Mouse (Mus musculus): ENCODE measurements around the gene Efcab8.

DNA sequence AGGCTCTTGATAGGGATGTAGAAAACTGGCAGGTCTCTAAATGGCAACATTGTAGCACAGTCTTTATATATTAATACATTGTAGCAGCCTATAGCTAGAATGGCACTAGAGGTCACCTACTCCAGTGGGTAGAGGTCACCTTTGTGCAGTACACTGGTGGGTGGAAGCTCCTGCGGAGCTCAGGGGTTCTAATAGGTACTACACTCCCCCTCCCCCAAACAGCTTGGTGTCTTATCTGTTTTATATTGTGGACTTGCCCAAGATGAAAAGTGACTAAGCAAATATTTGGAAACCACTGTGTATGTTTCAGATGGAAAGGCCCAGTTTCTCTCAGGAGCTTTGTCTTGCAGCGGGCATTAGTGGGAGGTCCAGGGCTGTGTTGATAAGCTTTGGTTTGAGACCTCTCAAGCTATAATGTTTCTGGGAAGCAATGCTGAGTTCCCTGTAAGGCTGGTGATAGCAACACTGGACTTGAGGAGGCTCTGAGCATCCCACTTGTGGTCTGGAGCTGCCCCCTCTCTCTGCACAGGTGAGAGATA is 42.3 kb downstream of the Efcab8 start:
- TF ChIP-seq CTCF (IDR thresholded peaks at IDR 0.05; ENCODE audit: low read depth) (no peak), EP300 (IDR thresholded peaks at IDR 0.05; ENCODE audit: low read depth) (no peak)

Data from liver, embryonic 14.5 days (tissue).